Mouse (Mus musculus): ENCODE measurements around the gene Isyna1.

The Isyna1 gene

GRCm38 (mm10) chr8:70593961-70594609 lies at the start of gene Isyna1:
Gene Isyna1 (plus strand): TSS chr8:70594373.
- peak; percentile 54 for DNase-seq (ENCODE audit: low read depth, low spot score)

- DNase-seq (ENCODE audit: low read depth, low spot score): no peak
These were observed 47.8 kb upstream of the Isyna1 start for GRCm38 (mm10) chr8:70546412-70546811.

GRCm38 (mm10) chr8:70547762-70548161 lies 46.4 kb upstream of the Isyna1 start:
- no peak for DNase-seq (ENCODE audit: low read depth, low spot score)

- no peak for DNase-seq (ENCODE audit: low read depth, low spot score)
These were observed 44.6 kb upstream of the Isyna1 start for GRCm38 (mm10) chr8:70549412-70550184.

GRCm38 (mm10) chr8:70551558-70552161 lies 42.5 kb upstream of the Isyna1 start:
- no peak for DNase-seq (ENCODE audit: low read depth, low spot score)

- no peak for DNase-seq (ENCODE audit: low read depth, low spot score)
These were observed 41.3 kb upstream of the Isyna1 start for GRCm38 (mm10) chr8:70552836-70553235.

GRCm38 (mm10) chr8:70553740-70554139 lies 40.4 kb upstream of the Isyna1 start:
- no peak for DNase-seq (ENCODE audit: low read depth, low spot score)

GRCm38 (mm10) chr8:70555079-70555747 lies 39.0 kb upstream of the Isyna1 start:
- DNase-seq (ENCODE audit: low read depth, low spot score): no peak

- DNase-seq (ENCODE audit: low read depth, low spot score): no peak
These were observed 35.8 kb upstream of the Isyna1 start for GRCm38 (mm10) chr8:70558334-70558733.

- DNase-seq (ENCODE audit: low read depth, low spot score): no peak
These were observed 35.2 kb upstream of the Isyna1 start for GRCm38 (mm10) chr8:70558983-70559382.

GRCm38 (mm10) chr8:70560096-70560495 lies 34.1 kb upstream of the Isyna1 start:
- no peak for DNase-seq (ENCODE audit: low read depth, low spot score)

GRCm38 (mm10) chr8:70560564-70560963 lies 33.6 kb upstream of the Isyna1 start:
- no peak for DNase-seq (ENCODE audit: low read depth, low spot score)

GRCm38 (mm10) chr8:70561357-70561756 lies 32.8 kb upstream of the Isyna1 start:
- DNase-seq (ENCODE audit: low read depth, low spot score): no peak

GRCm38 (mm10) chr8:70561809-70562535 lies 32.2 kb upstream of the Isyna1 start:
- no peak for DNase-seq (ENCODE audit: low read depth, low spot score)

- DNase-seq (ENCODE audit: low read depth, low spot score): no peak
These were observed 31.4 kb upstream of the Isyna1 start for GRCm38 (mm10) chr8:70562802-70563201.

- no peak for DNase-seq (ENCODE audit: low read depth, low spot score)
These were observed 30.3 kb upstream of the Isyna1 start for GRCm38 (mm10) chr8:70563763-70564387.

GRCm38 (mm10) chr8:70564696-70565235 lies 29.4 kb upstream of the Isyna1 start:
- DNase-seq (ENCODE audit: low read depth, low spot score): no peak

- DNase-seq (ENCODE audit: low read depth, low spot score): no peak
These were observed 28.6 kb upstream of the Isyna1 start for GRCm38 (mm10) chr8:70565561-70565960.

- no peak for DNase-seq (ENCODE audit: low read depth, low spot score)
These were observed 23.8 kb upstream of the Isyna1 start for GRCm38 (mm10) chr8:70570360-70570759.

GRCm38 (mm10) chr8:70570990-70571389 lies 23.2 kb upstream of the Isyna1 start:
- no peak for DNase-seq (ENCODE audit: low read depth, low spot score)

GRCm38 (mm10) chr8:70574302-70574701 lies 19.9 kb upstream of the Isyna1 start:
- no peak for DNase-seq (ENCODE audit: low read depth, low spot score)

All from c-Kit-negative CD71-positive TER-119-positive erythroid progenitor cells, embryonic 14.5 days (primary cell).